Mouse (Mus musculus): Measurements from ENCODE around the gene Gjc2. TPM values are rescaled to one million over a fixed set of nuclear protein-coding genes. Genes with fewer than 3 reads are reported as not detected.

The Gjc2 gene
- polyA plus RNA-seq, 1 experiment from 2014 or later = 2.4 TPM

DNA sequence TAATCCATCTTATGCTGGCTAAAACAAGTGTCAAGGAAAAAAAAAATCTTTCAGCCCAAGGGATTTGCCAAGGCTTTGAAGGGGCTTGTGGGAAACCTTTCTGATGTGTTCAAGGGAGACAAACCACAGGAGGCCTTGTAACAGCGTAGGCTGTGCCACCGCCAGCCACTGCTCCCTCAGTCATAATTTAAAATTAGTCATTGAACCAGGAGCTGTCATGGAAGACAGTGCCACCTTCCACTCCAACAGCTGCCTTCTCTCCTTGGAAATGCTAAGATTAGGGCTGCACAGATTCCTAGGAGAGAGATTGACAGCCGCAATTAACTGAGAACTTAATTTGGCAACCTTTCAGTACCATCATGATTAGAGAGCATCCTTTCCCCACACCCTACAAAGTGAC is 33.7 kb downstream of the Gjc2 start:
- Histone ChIP-seq H3K27ac (replicated peaks) (no peak overlapping the region), H3K27me3 (ENCODE audit: control insufficient read depth, insufficient read depth, low read length) (no peaks in the 10 kb centered on the region), H3K9ac (ENCODE audit: low read length) (no peak overlapping the region), H3K4me3 (ENCODE audit: low read depth, low read length) (no peak overlapping the region), H3K4me2 (replicated peaks; ENCODE audit: low read depth) (no peak overlapping the region), H3K4me1 (replicated peaks; ENCODE audit: control insufficient read depth, insufficient read depth) (no peaks in the 10 kb centered on the region), H3K9me3 (ENCODE audit: control insufficient read depth, low read length) (no peaks in the 10 kb centered on the region), H3K36me3 (ENCODE audit: control insufficient read depth, insufficient read depth, low read length) (no peaks in the 10 kb centered on the region)
- no peak for ATAC-seq (ENCODE audit: low FRiP score, low TSS enrichment)
- TF ChIP-seq CTCF (IDR thresholded peaks at IDR 0.05; ENCODE audit: low read depth) = no peak
- TF ChIP-seq EP300 (optimal IDR thresholded peaks at IDR 0.05) = no peak
- 28% methylated on average over 3 of the region's 3 CpGs for WGBS
- DNase-seq (ENCODE audit: low spot score) = no peak

DNA sequence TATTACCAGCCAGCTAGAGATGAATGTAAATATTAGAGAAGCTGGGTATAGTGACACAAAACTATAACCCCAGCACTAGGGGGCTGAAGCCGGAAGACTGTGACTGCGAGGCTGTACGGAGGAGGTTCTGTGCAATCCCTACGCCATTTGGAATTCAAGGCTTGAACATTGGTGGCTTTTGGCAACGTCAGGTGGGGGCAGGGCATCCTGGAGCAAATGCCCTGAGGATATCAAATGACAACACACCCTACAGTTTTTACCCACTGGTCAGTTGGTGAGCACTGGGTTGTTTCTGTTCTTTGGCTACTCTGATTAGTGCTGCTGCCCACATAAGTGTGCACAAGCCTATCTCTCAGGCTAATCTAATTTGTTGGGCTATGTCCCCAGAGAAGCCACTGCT is 40.1 kb downstream of the Gjc2 start:
- ATAC-seq (ENCODE audit: low FRiP score, low TSS enrichment) = no peak
- H3K4me1 ChIP-seq (replicated peaks; ENCODE audit: control insufficient read depth, insufficient read depth) = no peaks in the 10 kb centered on the region
- no peak overlapping the region for H3K27ac ChIP-seq (replicated peaks)
- WGBS = 66% methylated on average over 5 of the region's 5 CpGs
- H3K9me3 ChIP-seq (ENCODE audit: control insufficient read depth, low read length) = no peaks in the 10 kb centered on the region
- H3K4me3 ChIP-seq (ENCODE audit: low read depth, low read length) = no peak overlapping the region
- H3K9ac ChIP-seq (ENCODE audit: low read length) = no peak overlapping the region
- no peak overlapping the region for H3K4me2 ChIP-seq (replicated peaks; ENCODE audit: low read depth)
- no peak for TF ChIP-seq EP300 (optimal IDR thresholded peaks at IDR 0.05)
- no peak for TF ChIP-seq CTCF (IDR thresholded peaks at IDR 0.05; ENCODE audit: low read depth)
- DNase-seq (ENCODE audit: low spot score) = no peak
- H3K36me3 ChIP-seq (ENCODE audit: control insufficient read depth, insufficient read depth, low read length) = no peaks in the 10 kb centered on the region
- no peaks in the 10 kb centered on the region for H3K27me3 ChIP-seq (ENCODE audit: control insufficient read depth, insufficient read depth, low read length)

DNA sequence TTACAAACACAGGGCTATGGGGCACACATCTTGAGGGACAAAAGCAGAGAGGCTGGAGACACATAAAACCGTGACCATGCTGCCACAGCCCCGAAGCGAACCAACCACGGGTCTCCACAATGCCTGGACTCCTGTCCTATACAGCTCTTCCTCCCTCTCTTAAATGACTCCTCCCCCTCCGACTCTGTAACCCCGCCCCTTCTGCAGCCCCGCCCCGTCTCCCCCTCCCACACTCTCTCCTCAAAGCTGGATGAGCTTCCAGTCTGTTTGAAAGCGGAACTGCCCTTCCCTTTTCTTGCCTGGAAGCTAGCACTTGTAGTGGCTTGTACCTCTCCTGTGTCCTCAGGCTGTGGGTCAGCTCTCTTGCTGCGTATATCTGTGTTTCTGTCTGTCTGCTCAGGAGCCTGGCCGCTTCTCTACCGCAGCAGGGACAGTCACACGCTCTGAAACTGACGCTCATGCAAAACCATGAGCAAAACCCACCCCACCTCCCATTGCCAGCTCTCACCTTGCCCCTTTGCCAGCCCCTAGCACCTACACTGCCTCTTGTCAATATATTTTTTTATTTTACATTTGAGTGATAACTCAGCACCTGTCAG is 41.1 kb downstream of the Gjc2 start:
- no peak for TF ChIP-seq EP300 (optimal IDR thresholded peaks at IDR 0.05)
- TF ChIP-seq CTCF (IDR thresholded peaks at IDR 0.05; ENCODE audit: low read depth) = no peak
- Histone ChIP-seq H3K9me3 (ENCODE audit: control insufficient read depth, low read length) (no peaks in the 10 kb centered on the region), H3K4me1 (replicated peaks; ENCODE audit: control insufficient read depth, insufficient read depth) (no peaks in the 10 kb centered on the region), H3K27me3 (ENCODE audit: control insufficient read depth, insufficient read depth, low read length) (no peaks in the 10 kb centered on the region), H3K27ac (replicated peaks) (no peak overlapping the region), H3K36me3 (ENCODE audit: control insufficient read depth, insufficient read depth, low read length) (no peaks in the 10 kb centered on the region), H3K9ac (ENCODE audit: low read length) (no peak overlapping the region), H3K4me3 (ENCODE audit: low read depth, low read length) (no peak overlapping the region), H3K4me2 (replicated peaks; ENCODE audit: low read depth) (peak overlapping the region; percentile 34)
- 7% methylated on average over 14 of the region's 14 CpGs for WGBS
- ATAC-seq (ENCODE audit: low FRiP score, low TSS enrichment) (no peak), DNase-seq (ENCODE audit: low spot score) (peak; percentile 45)

DNA sequence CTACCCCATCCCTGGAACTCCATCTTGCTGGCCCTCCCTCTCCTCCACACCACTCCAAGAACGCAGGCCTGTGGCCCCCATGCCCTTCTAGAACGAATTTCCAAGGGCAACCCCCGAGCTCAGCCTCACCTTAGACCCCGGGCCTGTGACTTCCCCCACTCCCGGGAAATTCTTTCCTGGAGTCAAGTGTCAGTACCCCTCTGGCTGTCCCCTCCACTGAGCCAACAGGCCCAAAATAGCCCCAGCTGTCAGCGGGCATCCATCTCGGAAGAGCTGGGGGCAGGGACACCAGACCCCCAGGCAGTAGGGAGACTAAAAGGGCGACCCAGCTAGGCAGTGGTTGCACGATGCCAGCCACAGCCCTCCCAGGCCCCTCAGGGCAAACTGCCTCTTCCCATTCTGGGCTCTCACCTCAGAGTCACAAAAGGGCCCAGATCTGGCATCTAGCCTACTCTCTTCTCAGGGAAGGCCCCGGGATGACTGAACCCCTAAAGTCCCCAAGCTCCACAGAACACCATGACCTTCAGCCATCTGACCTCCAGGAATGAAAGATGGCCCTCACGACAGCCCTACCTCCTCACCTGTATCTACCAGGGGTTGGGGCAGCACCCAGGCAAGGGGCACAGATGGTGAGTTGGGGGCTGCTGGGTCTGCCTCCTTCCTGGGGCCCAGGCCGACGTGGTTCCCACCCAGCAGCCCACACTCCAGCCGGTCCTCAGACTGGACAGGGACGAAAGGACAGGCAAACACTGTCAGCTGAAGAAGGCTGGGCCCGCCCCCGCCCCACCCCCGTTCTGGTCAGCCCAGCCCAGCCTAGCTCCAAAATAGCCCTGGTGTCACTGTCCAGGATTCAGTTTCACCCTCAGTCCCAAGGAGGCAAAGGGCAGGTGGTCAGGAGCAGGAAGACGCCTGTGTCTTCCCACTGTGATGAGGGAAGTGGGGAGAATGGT is 44.2 kb downstream of the Gjc2 start:
- TF ChIP-seq CTCF (IDR thresholded peaks at IDR 0.05; ENCODE audit: low read depth) (no peak), EP300 (optimal IDR thresholded peaks at IDR 0.05) (no peak)
- no peak for DNase-seq (ENCODE audit: low spot score)
- 70% methylated on average over 19 of the region's 19 CpGs for WGBS
- H3K4me3 ChIP-seq (ENCODE audit: low read depth, low read length) = no peak overlapping the region
- no peak overlapping the region for H3K9ac ChIP-seq (ENCODE audit: low read length)
- H3K9me3 ChIP-seq (ENCODE audit: control insufficient read depth, low read length) = no peaks in the 10 kb centered on the region
- no peaks in the 10 kb centered on the region for H3K36me3 ChIP-seq (ENCODE audit: control insufficient read depth, insufficient read depth, low read length)
- H3K27ac ChIP-seq (replicated peaks) = no peak overlapping the region
- H3K27me3 ChIP-seq (ENCODE audit: control insufficient read depth, insufficient read depth, low read length) = peaks cover 14% of the 10 kb centered on the region; the same call in 1 of the 2 replicates
- H3K4me1 ChIP-seq (replicated peaks; ENCODE audit: control insufficient read depth, insufficient read depth) = no peaks in the 10 kb centered on the region
- no peak for ATAC-seq (ENCODE audit: low FRiP score, low TSS enrichment)
- no peak overlapping the region for H3K4me2 ChIP-seq (replicated peaks; ENCODE audit: low read depth)

DNA sequence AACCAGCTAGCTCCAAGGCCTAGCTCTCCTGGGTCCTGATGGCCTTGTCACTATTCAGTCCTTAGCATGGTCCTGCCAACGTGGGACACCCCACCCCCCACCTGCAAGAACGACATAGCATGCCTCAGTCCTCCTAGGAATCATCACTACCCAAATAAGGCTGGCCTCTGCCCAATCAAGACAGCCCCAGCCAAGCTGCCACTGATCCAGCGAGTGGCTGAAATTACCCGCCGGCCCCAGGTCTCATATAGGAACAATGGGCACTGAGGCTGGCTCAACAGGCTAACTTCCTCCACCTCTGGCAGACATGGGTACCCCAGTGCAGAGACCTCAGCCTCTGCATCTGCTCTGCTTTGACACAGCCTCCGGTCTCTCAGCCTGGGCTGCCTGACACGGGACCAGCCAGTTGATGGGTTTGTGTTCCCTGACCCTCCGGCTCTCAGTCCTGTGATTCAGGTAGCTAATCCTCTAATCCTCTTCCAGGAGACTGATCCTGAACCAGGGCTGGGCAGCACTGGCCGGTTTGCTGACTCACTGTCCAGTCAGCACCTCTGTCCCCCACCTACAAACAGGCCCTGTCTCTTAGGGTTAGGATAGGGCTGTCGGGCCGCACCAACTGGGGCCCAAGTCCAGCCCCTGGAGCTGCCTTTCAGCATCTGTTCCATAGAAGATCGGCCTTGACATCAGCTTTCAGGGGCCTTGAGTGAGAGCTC is 45.9 kb downstream of the Gjc2 start:
- no peak overlapping the region for H3K4me3 ChIP-seq (ENCODE audit: low read depth, low read length)
- WGBS = 70% methylated on average over 12 of the region's 12 CpGs
- no peak overlapping the region for H3K4me2 ChIP-seq (replicated peaks; ENCODE audit: low read depth)
- H3K9ac ChIP-seq (ENCODE audit: low read length) = no peak overlapping the region
- no peaks in the 10 kb centered on the region for H3K4me1 ChIP-seq (replicated peaks; ENCODE audit: control insufficient read depth, insufficient read depth)
- no peak overlapping the region for H3K27ac ChIP-seq (replicated peaks)
- DNase-seq (ENCODE audit: low spot score) (no peak), ATAC-seq (ENCODE audit: low FRiP score, low TSS enrichment) (no peak)
- no peaks in the 10 kb centered on the region for H3K9me3 ChIP-seq (ENCODE audit: control insufficient read depth, low read length)
- TF ChIP-seq CTCF (IDR thresholded peaks at IDR 0.05; ENCODE audit: low read depth) = no peak
- TF ChIP-seq EP300 (optimal IDR thresholded peaks at IDR 0.05) = no peak
- H3K36me3 ChIP-seq (ENCODE audit: control insufficient read depth, insufficient read depth, low read length) = no peaks in the 10 kb centered on the region
- peaks cover 14% of the 10 kb centered on the region; the same call in 1 of the 2 replicates for H3K27me3 ChIP-seq (ENCODE audit: control insufficient read depth, insufficient read depth, low read length)
